Mouse (Mus musculus) liver, postnatal 0 days (tissue): ENCODE data around the gene Esyt3. TPM values are rescaled to one million over a fixed set of nuclear protein-coding genes. Genes with fewer than 3 reads are reported as not detected.

ENCODE experiments used
- ATAC-seq: fragments of 200-750 bp; cut with Nextera tagmentation; 2 replicates; pipeline ENCODE4 v1.8.0; 2017; ENCODE audit warnings: mild to moderate bottlenecking, moderate library complexity
- DNase-seq: peaks from one replicate; pipeline ENCODE4 v3.0.0-alpha.2; 2016
- H3K27ac ChIP-seq: fragments of 300-500 bp; sonication (generic); 2 replicates; pipeline ENCODE4 v1.5.1; 2014; ENCODE audit warnings: antibody characterized with exemption, moderate library complexity, mild to moderate bottlenecking, low read depth
- H3K27me3 ChIP-seq: fragments of 300-500 bp; sonication (generic); 2 replicates; pipeline ENCODE4 v1.6.1; 2014; ENCODE audit warnings: low read length, control low read depth, mixed read lengths; ENCODE audit not compliant: insufficient read depth
- H3K36me3 ChIP-seq: fragments of 300-500 bp; sonication (generic); replicated peaks from 2 replicates; pipeline ENCODE4 v1.6.1; 2014; ENCODE audit warnings: mild to moderate bottlenecking, control low read depth, low read length, moderate library complexity, mixed read lengths; ENCODE audit not compliant: insufficient read depth
- H3K4me1 ChIP-seq: fragments of 300-500 bp; sonication (generic); 2 replicates; pipeline ENCODE4 v1.6.1; 2014; ENCODE audit warnings: antibody characterized with exemption, mild to moderate bottlenecking, control low read depth; ENCODE audit not compliant: insufficient read depth
- H3K4me2 ChIP-seq: fragments of 300-500 bp; sonication (generic); 2 replicates; pipeline ENCODE4 v1.6.1; 2014; ENCODE audit warnings: low read depth, mild to moderate bottlenecking, low read length, moderate library complexity, mixed read lengths
- H3K4me3 ChIP-seq: fragments of 300-500 bp; sonication (generic); 2 replicates; pipeline ENCODE4 v1.5.1; 2014; ENCODE audit warnings: low read depth, low read length
- H3K9ac ChIP-seq: fragments of 300-500 bp; sonication (generic); replicated peaks from 2 replicates; pipeline ENCODE4 v1.6.1; 2014; ENCODE audit warnings: mild to moderate bottlenecking, moderate library complexity
- H3K9me3 ChIP-seq: fragments of 300-500 bp; sonication (generic); 2 replicates; pipeline ENCODE4 v1.6.1; 2016; ENCODE audit warnings: mild to moderate bottlenecking, control low read depth, low read length, mixed read lengths
- CTCF ChIP-seq: sonication (generic); IDR thresholded peaks from 2 replicates; pipeline ENCODE4 v1.5.1; 2016; ENCODE audit warnings: antibody characterized with exemption, low read depth
- EP300 ChIP-seq: IDR thresholded peaks from 2 replicates; pipeline ENCODE4 v1.6.1; 2016; ENCODE audit warnings: antibody characterized with exemption, low read depth, mild to moderate bottlenecking
- WGBS: fragments of 180-500 bp; shearing (Covaris S2); extraction: QIAGEN DNeasy Blood & Tissue Kit; methylation state at CpG from one replicate; pipeline ENCODE4 v1.1.7; 2014; ENCODE audit not compliant: insufficient replicate concordance; 5-methylcytosine and 5-hydroxymethylcytosine counted together
- polyA plus RNA-seq: library from polyadenylated mRNA; unstranded; fragments of >200 nt; fragmentation: Nextera tagmentation; extraction: Ambion mirVana; gene quantifications from 2 replicates; pipeline ENCODE4 v1.2.1, GENCODE M21; 2015

The Esyt3 gene
- polyA plus RNA-seq, 1 experiment from 2014 or later: 0.13 TPM

DNA sequence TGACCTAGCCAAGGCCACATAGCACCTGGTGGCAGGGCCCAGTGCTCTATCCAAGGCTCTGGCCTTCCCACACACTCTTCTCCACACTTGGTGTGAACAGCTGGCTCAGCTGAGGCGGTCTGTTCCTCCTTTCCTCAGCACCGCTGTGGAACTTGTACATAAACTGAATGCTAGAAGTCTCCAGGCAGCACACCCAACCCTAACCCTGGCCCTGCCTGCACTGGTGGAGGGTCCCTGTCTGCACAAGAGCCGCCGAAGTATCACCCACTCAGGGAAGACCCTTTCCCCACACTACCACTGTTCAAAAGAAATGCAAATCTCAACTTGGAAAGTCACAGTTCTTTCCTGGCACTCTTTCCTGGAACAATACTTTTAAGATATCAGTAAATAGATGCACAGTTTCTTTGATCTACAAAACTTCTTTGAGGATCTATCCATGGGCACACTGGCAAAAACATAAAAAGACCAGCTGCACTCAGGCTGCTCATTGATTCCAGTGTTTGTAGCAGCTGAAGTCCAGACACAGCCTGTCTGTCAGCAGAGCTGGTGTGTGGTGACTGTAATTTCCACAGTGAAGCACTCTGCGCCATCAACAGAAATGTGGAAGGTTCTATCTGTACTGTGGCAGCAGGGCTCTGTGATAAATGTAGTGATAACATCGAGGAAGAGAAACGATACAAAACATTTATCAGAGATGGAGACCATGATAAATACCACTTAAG is 33.0 kb downstream of the Esyt3 start:
- ATAC-seq (no peak), DNase-seq (no peak)
- TF ChIP-seq CTCF (no peak), EP300 (no peak)
- WGBS: 74% methylated on average over 7 of the region's 7 CpGs
- Histone ChIP-seq H3K27me3 (no peaks in the 10 kb centered on the region), H3K9me3 (no peaks in the 10 kb centered on the region), H3K27ac (no peak overlapping the region), H3K36me3 (no peaks in the 10 kb centered on the region), H3K9ac (no peak overlapping the region), H3K4me3 (no peak overlapping the region), H3K4me2 (no peak overlapping the region), H3K4me1 (no peaks in the 10 kb centered on the region)

DNA sequence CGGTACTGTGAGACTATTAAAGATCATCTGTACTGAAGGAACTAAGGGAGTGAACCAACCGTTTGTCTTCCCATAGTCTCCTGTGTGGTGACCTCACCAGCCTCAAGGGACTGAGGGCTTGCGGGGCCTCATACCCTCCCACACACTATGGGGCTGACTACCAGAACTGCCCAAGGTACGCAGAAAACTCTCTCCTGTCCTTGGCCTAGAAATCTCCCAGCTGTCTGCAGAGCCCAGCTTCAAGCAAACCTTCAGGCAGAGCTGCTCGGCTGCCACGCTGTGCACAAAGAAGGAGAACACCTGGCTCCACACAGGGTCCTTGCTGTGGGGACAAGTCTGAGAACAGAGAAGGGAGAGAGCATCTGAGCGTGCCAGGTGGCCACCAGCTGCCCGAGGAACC is 38.4 kb downstream of the Esyt3 start:
- Histone ChIP-seq H3K9me3 (no peaks in the 10 kb centered on the region), H3K4me1 (no peaks in the 10 kb centered on the region), H3K4me3 (no peak overlapping the region), H3K4me2 (no peak overlapping the region), H3K27ac (no peak overlapping the region), H3K36me3 (no peaks in the 10 kb centered on the region), H3K9ac (no peak overlapping the region), H3K27me3 (no peaks in the 10 kb centered on the region)
- WGBS: 77% methylated on average over 8 of the region's 8 CpGs
- no peak for TF ChIP-seq EP300
- TF ChIP-seq CTCF: no peak
- ATAC-seq (no peak), DNase-seq (no peak)

DNA sequence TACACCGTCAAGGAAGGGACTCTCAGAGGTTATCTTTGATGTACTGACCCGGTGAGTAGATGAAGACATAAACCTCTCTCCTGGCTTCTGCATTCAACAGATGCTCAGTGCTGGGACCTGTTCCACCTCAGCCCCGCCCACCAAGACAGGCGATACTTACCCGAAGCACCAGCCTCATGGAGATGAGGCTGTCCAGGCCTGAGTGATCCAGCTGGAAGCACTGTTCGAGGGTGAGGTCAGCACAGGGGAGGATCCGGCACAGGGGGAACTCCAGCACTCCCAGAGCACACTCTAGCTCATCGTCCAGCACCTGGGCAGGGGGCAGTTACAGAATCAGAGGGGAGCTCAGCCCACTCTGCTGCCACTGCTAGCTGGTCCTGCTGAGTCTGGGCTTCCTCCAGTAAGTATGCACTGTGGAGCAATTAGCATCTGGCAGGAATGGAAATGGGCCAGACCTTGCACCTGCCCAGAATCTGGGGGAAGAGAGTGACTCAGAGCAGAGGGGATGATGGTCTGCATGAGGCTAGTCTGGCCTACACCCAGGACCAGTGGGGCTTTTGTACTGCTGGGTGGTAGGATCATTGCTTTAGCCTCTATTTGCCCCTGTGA is 38.9 kb downstream of the Esyt3 start:
- TF ChIP-seq EP300: no peak
- DNase-seq (no peak), ATAC-seq (no peak)
- Histone ChIP-seq H3K9ac (no peak overlapping the region), H3K4me3 (no peak overlapping the region), H3K27ac (no peak overlapping the region), H3K4me1 (no peaks in the 10 kb centered on the region), H3K27me3 (no peaks in the 10 kb centered on the region), H3K9me3 (no peaks in the 10 kb centered on the region), H3K36me3 (no peaks in the 10 kb centered on the region), H3K4me2 (no peak overlapping the region)
- 61% methylated on average over 8 of the region's 8 CpGs for WGBS

DNA sequence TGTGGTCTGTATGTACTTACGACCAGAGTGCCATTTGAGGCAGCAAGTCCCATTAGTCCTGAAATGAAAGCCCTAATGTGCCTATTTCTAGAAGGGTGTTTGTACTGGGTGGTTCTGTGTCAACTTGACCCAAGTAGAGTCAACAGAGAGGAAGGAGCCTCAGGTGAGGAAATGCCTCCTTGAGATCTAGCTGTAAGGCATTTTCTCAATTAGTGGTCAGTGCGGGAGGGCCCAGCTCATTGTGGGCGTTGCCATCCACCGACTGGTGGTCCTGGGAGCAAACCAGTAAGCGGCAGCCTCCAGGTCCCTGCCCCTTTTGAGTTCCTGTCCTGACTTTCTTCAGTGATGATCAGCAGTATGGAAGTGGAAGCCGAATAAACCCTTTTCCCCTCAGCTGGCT is 52.1 kb downstream of the Esyt3 start:
- Histone ChIP-seq H3K9me3 (no peaks in the 10 kb centered on the region), H3K27ac (no peak overlapping the region), H3K4me1 (no peaks in the 10 kb centered on the region), H3K9ac (no peak overlapping the region), H3K36me3 (peaks cover 17% of the 10 kb centered on the region; the same call in 1 of the 2 replicates), H3K4me3 (no peak overlapping the region), H3K27me3 (no peaks in the 10 kb centered on the region), H3K4me2 (no peak overlapping the region)
- ATAC-seq: no peak
- DNase-seq: no peak
- 82% methylated on average over 6 of the region's 6 CpGs for WGBS
- no peak for TF ChIP-seq CTCF
- no peak for TF ChIP-seq EP300

DNA sequence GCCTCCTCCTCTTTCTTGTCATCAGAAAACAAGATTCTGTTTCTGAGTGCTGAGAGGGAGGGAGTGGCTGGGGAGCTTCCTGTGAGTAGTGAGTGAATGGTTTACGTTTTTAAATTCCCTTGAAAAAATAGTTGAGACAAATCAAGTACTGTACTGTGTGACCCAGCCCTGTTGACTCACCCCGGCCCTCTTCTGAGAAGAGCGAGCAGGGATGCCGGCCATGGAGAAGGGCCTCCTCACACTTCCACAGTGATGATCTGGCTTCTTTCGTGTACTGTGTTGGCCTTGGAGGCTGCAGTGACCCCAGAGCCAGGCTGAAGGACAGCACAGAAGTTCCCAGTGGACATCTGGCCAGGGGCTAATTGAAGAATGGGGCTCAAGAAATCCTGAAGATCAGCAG is 54.1 kb downstream of the Esyt3 start:
- DNase-seq: no peak

More for the DNA sequence above, 54.1 kb downstream of the Esyt3 start:
- H3K4me3 ChIP-seq: no peak overlapping the region
- no peak overlapping the region for H3K27ac ChIP-seq
- ATAC-seq: no peak
- H3K9ac ChIP-seq: no peak overlapping the region
- H3K9me3 ChIP-seq: no peaks in the 10 kb centered on the region
- no peaks in the 10 kb centered on the region for H3K27me3 ChIP-seq
- TF ChIP-seq EP300: no peak
- TF ChIP-seq CTCF: no peak
- no peaks in the 10 kb centered on the region for H3K4me1 ChIP-seq
- H3K36me3 ChIP-seq: peaks cover 22% of the 10 kb centered on the region; the same call in 1 of the 2 replicates
- 95% methylated on average over 5 of the region's 5 CpGs for WGBS
- no peak overlapping the region for H3K4me2 ChIP-seq

Other genes starting within 250 kb of the Esyt3 start
- 2.0 and 2.3 TPM in 2 replicates for gene Pik3cb, start 217.9 kb downstream of the Esyt3 start, polyA plus RNA-seq
- gene Faiml, start 121.3 kb downstream of the Esyt3 start, polyA plus RNA-seq: not detected in 2 replicates
- 11.4 and 14.8 TPM in 2 replicates for gene Cep70, start 115.2 kb downstream of the Esyt3 start, polyA plus RNA-seq
- 1.0 and 1.5 TPM in 2 replicates for gene Mras, start 78.8 kb upstream of the Esyt3 start, polyA plus RNA-seq
- not detected in 2 replicates for gene Nme9, start 92.9 kb upstream of the Esyt3 start, polyA plus RNA-seq
- 6.6 and 7.9 TPM in 2 replicates for gene Armc8, start 210.3 kb upstream of the Esyt3 start, polyA plus RNA-seq
- gene Dbr1, start 217.2 kb upstream of the Esyt3 start, polyA plus RNA-seq: 9.3 and 9.6 TPM in 2 replicates